Mouse (Mus musculus) T-helper 1 cell (primary cell): ENCODE data around the gene Rhof.

Source experiments
- in situ Hi-C: fragments of 300-600 bp; cut with MboI, MseI; formaldehyde crosslinking; loops from one replicate; pipeline ENCODE4 v1.15.1; 2025; ENCODE audit warnings: high pct_unique_total_duplicates

Rhof gene

DNA sequence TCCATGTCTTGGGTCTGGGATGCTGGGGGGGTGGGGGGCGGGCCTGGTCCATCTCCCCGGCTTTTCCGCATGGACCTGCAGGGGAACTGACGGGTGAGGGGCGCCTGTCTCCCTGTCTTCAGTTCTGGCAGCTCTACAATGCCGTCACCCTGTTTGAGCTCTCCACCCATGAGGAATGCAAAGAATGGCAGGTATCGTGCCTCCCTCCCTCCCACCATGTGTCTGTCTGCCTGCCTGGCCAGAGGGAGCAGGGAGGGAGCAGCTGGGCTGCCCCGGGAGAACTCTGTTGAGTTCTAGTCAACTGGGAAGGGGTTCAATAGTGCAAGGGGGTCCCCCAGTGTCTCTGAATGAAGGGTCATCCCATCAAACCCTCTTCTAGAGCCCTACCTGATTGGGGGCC is 16.4 kb downstream of the Rhof start:
- in situ Hi-C loops = loop anchor here (5.0 kb wide), 1 partner anchor 39 kb away; no protein-coding TSS in a partner anchor

GRCm38 (mm10) chr5:123114924-123115323 is 17.6 kb downstream of the Rhof start:
- in situ Hi-C loops = loop anchor here (5.0 kb wide), 1 partner anchor 38 kb away; no protein-coding TSS in a partner anchor

GRCm38 (mm10) chr5:123114109-123114508 is 18.4 kb downstream of the Rhof start:
- in situ Hi-C loops = no loop called here

DNA sequence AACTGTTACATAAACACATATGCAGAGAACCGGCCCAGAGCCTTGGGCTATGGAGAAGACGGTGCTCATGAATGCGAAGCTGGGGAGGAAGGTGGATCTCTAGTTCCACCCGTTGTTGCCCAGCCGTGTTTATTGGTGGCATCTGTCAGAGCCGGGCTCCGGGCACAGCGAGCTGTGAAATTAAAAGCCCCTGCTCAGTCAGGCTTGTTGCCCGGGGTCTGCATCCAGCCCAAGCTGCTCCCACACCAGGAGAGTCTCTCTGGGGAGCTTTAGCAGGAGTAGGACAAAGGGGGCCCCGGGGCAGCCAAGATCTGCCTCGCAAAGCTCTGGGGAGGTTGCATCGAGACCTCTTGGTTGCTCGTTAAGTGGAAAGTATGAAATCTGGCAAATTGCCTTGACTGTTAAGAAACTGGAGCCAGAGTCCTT is 22.2 kb downstream of the Rhof start:
- in situ Hi-C loops = no loop called here

DNA sequence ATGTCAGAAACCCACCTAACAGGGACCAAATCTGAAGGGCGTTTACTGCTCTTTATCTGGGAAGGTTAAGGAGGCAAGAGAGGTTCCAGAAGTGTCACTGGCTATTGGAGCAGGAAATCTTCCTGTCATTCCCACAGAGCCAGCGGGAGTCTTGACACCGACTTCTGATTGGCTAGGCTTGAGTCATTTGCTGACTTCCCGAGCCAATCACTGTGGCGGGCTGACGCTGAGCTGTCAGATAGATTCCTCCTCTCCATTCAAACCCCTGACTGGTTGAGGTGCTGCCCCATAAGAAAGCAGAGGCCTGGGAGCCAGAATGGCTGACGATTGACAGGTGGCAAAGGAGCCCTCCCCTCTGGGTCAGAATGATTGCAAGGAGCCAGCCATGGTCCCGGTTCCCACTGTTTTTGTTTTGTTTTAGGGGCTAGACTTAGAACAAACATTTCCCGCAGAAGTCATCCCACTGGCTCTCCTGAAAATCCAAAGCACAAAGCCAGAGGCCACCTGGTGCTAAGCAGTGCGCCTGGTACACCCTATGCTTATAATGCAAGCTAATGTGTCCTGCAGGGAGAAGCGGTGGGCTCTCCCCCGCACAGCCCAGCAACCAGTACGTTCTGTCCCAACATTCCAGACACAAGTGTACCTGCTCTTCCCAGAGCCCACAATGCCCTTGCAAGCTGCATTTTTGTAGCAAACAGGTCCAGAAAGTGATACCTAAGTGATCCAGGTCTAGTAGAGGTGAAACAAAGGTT is 22.9 kb downstream of the Rhof start:
- in situ Hi-C loops = no loop called here

- in situ Hi-C loops = no loop called here
Observed at GRCm38 (mm10) chr5:123104769-123105168, 27.7 kb downstream of the Rhof start.

DNA sequence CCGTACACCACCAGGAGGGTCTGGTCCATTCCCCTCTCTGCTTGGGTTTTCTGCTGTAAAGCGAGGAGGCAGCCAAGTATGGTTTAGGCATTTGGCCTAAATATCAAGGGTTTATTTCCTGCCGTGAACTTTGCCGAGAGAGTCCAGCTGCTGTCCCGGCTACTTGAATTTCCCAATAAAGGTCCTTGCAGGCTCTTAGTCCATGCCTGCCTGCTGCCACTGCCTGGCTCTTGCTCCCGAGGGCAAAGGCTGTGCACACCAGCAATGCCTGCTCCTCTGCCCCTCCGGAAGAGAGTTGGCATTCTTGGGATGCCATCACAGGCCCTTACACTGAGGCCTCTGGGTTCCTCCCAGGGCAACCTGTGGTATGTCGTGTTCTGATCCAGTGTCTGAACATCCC is 28.9 kb downstream of the Rhof start:
- in situ Hi-C loops = no loop called here

- in situ Hi-C loops = no loop called here
Observed at GRCm38 (mm10) chr5:123102376-123102775, 30.1 kb downstream of the Rhof start.

GRCm38 (mm10) chr5:123098487-123098886 is 34.0 kb downstream of the Rhof start:
- in situ Hi-C loops = no loop called here

GRCm38 (mm10) chr5:123096299-123096698 is 36.2 kb downstream of the Rhof start:
- in situ Hi-C loops = no loop called here

DNA sequence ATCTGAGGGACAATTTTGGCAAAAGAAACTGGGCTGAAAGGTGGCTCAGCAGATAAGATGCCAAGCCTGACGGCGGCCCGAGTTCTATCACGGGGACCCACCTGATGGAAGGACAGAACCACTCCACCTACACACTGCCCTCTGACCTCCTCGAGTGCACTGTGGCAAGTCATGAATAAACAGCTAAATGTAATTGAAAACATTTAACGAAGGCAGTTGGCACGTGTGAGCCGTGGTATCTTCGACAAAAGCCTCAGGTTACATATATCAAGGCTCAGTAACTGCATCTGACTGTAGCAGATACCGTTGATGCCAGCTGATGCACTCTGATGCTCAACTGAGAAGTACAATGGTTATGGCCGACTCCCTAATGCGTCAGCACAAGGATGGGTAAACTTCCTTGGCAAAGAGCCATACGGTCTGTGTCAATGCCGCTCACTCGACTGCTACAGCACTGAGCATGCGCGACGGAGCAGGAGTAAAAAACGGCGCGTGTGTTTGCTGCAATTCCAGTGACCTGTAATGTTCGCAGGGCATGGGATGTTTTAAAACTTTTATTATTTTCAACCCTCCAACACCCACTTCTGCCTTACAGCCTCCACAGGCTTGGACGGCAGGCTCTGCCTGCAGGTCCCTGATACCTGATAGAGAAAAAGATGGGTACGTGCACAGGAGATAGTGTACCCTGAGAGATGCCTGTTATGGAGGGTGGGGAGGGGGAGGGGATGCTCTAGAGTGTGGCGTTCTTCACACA is 38.1 kb downstream of the Rhof start:
- in situ Hi-C loops = no loop called here

GRCm38 (mm10) chr5:123093077-123093633 is 39.3 kb downstream of the Rhof start:
- in situ Hi-C loops = no loop called here

DNA sequence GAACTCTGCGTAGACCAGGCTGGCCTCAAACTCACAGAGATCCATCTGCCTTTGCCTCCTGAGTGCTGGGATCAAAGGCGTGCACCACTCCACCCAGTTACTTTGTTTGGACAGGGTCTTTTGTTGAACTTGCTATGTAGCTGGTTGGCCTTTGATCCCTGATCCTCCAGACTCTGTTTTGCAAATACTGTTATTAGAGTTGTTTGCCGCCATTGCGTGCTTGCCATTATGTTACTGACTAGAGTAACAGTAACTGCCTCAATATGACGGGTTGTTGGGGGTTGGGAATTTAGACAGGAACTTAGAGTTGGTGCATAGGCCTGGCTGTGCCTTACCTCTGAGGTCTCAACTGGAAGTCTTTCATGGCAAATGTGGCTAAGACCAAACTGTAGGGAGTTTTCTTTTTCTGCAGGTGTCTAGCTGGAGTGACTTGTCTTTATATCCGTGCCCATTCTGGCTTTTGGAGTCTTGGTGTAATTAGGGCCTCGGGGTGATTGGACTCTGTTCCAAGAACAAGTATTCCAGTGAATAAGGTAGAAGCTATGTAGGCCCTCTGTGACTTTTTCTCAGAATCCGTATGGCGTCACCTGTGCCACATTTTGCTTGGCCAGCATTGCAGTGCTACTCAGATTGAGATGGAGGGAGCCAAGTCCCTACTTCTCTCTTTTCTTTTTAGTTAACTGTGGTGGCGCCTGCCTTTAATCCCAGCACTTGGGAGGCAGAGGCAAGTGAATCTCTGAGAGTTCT is 41.8 kb downstream of the Rhof start:
- in situ Hi-C loops = no loop called here

- in situ Hi-C loops = no loop called here
Observed at GRCm38 (mm10) chr5:123088784-123089183, 43.7 kb downstream of the Rhof start.

DNA sequence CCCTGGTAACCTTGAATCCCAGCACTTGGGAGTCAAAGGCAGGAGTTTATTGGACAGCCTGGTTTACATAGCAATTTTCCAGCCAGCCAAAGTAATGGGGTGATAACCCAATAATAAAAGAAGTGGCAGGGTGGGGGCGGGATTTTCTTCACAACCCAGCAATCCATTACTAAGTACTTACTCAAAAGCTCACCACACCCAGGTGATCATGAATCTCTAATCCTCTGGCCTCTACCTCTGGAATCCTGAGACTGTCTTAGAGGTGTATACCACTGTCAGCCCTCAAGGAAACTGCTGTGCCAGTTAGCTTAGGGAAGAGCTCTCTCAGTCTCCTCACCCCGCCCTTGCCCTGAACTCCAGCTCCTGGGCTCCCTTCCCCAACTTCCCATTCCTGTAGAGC is 46.0 kb downstream of the Rhof start:
- in situ Hi-C loops = no loop called here

DNA sequence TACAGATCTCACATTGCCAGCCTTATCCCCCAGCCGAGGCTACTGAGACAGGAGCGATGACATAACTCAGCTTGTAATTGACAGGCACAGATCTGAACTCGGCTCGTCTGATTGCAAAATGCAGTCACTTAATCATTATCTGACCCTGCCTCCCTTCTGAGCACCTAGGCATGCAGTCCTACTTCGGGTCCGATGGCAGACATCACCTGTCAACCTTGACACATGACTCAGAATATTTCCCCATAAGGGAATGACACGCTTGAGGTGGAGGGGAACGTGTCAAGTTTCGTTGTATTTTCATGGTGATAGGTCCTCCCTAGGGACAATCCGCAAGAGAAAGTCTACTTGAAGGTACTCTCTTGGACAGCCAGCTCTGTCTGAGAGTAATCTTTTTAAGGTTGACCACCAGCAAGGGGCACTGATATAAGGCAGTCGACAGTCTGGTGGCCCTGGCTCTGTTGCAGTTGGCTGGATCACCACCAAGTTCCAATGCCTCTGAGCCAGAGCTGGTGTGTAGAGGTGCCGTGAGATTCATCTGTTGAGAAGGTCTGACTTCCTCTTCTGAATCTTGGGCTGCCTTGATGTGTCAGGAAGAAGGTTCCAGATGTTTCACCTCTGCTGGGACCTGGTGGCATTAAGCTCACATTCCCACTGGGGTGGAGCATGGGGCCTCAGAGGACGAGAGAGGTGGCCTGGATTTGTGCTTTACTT is 49.0 kb downstream of the Rhof start:
- in situ Hi-C loops = no loop called here

GRCm38 (mm10) chr5:123080510-123080909 is 52.0 kb downstream of the Rhof start:
- in situ Hi-C loops = no loop called here

GRCm38 (mm10) chr5:123080041-123080440 is 52.5 kb downstream of the Rhof start:
- in situ Hi-C loops = no loop called here

- in situ Hi-C loops = loop anchor here (5.0 kb wide), 1 partner anchor 38 kb away; no protein-coding TSS in a partner anchor
Observed at GRCm38 (mm10) chr5:123079568-123079967, 52.9 kb downstream of the Rhof start.

DNA sequence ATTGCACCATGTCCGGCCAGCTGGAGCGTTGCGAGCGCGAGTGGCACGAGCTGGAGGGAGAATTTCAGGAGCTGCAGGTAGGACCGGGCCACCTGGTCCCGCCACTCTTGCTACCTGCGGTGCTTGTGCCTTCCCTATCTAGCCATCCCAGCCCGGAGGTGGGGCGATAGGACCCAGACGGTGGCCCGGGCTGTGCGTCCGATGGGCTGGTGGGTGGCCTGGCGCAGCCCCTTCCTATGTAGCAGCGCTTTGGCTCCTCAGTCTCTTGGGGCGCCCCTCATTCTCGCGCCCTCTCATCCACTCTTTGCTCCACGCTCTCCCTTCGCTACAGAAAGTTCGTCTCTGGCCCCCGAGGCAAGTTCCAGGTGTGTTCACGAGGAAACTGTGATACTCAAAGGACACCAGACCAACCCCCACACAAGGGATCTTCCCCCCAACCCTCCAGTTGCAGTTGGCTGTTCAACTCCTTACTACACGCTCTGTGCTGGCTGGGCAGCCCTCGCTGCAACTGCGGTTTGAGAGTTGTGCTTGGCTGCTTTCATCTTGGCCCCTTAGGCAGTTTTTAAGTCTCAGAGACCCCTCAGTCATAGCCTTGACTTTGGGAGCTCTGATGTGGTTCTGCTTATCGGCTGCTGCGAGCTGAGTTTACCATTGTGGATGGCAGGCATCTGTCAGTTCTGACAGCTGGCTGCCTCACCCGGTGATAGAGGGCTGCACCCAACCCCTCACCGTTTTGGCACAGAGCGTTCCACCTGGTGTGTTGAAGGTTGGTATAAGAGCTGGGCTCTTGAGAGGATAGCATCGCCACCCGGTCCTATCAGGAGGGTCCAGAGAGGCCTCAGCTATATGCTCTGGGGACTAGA is 55.8 kb downstream of the Rhof start:
- in situ Hi-C loops = loop anchor here (5.0 kb wide), 1 partner anchor 41 kb away; no protein-coding TSS in a partner anchor
